Mouse (Mus musculus) hindbrain, embryonic 13.5 days (tissue): ENCODE results near the gene Snd1. TPM values are rescaled to one million over a fixed set of nuclear protein-coding genes. Genes with fewer than 3 reads are reported as not detected.

Experiments used
- ATAC-seq: fragments of 200-750 bp; cut with Nextera tagmentation; 2 replicates; pipeline ENCODE4 v1.8.0; 2017; ENCODE audit warnings: moderate TSS enrichment; ENCODE audit not compliant: low FRiP score
- H3K27ac ChIP-seq: fragments of 300-500 bp; sonication (generic); 2 replicates; pipeline ENCODE4 v1.5.1; 2015; ENCODE audit warnings: inconsistent platforms, mild to moderate bottlenecking, moderate library complexity
- H3K27me3 ChIP-seq: fragments of 300-500 bp; sonication (generic); 2 replicates; pipeline ENCODE4 v1.6.1; 2015; ENCODE audit warnings: mild to moderate bottlenecking, inconsistent platforms
- H3K36me3 ChIP-seq: fragments of 300-500 bp; sonication (generic); 2 replicates; pipeline ENCODE4 v1.6.1; 2015; ENCODE audit warnings: mild to moderate bottlenecking, inconsistent platforms
- H3K4me1 ChIP-seq: fragments of 300-500 bp; sonication (generic); replicated peaks from 2 replicates; pipeline ENCODE4 v1.6.1; 2015; ENCODE audit warnings: inconsistent platforms
- H3K4me2 ChIP-seq: fragments of 300-500 bp; sonication (generic); 2 replicates; pipeline ENCODE4 v1.6.1; 2015; ENCODE audit warnings: inconsistent platforms, mild to moderate bottlenecking, moderate library complexity
- H3K4me3 ChIP-seq: fragments of 300-500 bp; sonication (generic); 2 replicates; pipeline ENCODE4 v1.5.1; 2015; ENCODE audit warnings: mild to moderate bottlenecking, inconsistent platforms
- H3K9ac ChIP-seq: fragments of 300-500 bp; sonication (generic); 2 replicates; pipeline ENCODE4 v1.6.1; 2015; ENCODE audit warnings: mild to moderate bottlenecking, inconsistent platforms
- H3K9me3 ChIP-seq: fragments of 300-500 bp; sonication (generic); 2 replicates; pipeline ENCODE4 v1.6.1; 2016; ENCODE audit warnings: inconsistent platforms
- WGBS: fragments of 180-500 bp; shearing (Covaris S2); methylation state at CpG from one replicate; pipeline ENCODE4 v1.1.7; 2015; 5-methylcytosine and 5-hydroxymethylcytosine counted together
- polyA plus RNA-seq: library from polyadenylated mRNA; unstranded; fragments of >200 nt; fragmentation: Nextera tagmentation; extraction: Ambion mirVana; gene quantifications from 2 replicates; pipeline ENCODE4 v1.2.1, GENCODE M21; 2015

Gene Snd1
- 81.2 and 85.6 TPM in 2 replicates for polyA plus RNA-seq

DNA sequence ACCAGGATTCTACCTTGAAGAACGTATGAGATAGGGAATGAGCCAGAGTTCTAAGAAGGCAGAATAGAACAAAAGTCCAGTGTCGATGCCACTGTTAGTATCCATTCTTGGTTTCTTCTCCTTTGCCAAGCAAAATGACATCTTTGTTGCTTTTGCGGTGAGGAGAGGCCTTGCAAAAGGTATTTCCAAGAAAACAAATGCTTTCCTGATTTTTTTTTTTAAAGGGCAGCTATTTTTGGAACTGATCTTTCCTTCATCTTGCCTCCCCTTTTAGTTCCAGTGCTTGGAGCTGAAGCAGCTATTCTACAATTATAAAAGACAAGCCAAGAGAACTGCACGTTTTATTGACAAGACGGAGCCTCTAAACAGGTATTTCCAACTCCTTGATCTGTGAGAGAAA, at the start of gene Snd1:
TSS of gene Snd1 (plus strand) at position 301 of the 400 bp plus-strand sequence.
- WGBS, result 88% methylated on average over 5 of the region's 5 CpGs
- Histone ChIP-seq H3K27me3 (no peaks in the 10 kb centered on the region), H3K4me2 (no peak within 1 kb of the TSS), H3K4me1 (peaks cover 7% of the 10 kb centered on the region), H3K4me3 (no peak within 1 kb of the TSS), H3K36me3 (no peaks in the 10 kb centered on the region), H3K9me3 (no peaks in the 10 kb centered on the region), H3K9ac (no peak within 1 kb of the TSS), H3K27ac (no peak within 1 kb of the TSS)
- no peak for ATAC-seq

DNA sequence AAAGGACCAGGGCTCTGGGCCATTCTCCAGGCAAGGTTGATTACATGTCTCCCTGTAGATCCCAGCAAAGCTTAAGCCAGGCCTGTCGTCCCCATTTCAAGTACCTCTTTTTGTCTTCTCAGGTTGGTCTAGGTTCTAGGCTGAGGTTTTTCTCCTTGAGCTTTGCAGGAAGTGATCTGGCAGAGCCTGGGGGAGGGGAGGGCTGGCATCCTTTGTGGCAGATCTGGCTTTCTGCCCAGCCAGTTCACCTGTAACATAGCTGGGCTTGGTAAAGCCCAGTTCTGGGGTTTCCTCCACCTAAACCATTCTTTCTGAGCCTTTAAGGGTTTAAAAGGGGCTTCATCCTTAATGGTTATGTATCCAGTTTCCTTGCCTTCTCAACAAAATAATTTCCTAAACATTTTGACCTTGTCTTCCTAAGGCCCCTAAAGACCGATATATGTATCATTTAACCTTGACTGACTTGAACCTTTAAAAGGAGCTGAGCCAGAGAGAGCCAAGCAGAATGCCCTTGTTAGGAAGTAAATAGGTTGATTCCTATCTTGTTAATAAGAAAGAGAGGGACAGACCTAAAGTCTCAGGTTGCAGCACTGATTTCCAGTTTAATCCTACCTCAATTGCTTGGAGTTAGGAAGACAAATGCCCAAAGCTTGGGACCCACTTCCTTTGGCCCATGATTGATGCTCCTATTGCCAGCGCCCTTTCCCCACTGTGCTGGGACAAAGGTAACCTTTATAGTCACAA, 47.7 kb upstream of the Snd1 start, which contains the start of gene Fscn3:
TSS of gene Fscn3 (plus strand) at position 694 of the 744 bp plus-strand sequence.
- H3K4me2 ChIP-seq, result no peak within 1 kb of the TSS
- H3K4me3 ChIP-seq, result no peak within 1 kb of the TSS
- 75% methylated on average over 3 of the region's 3 CpGs for WGBS
- no peaks in the 10 kb centered on the region for H3K9me3 ChIP-seq
- H3K9ac ChIP-seq, result no peak within 1 kb of the TSS
- peaks cover 28% of the 10 kb centered on the region for H3K4me1 ChIP-seq
- ATAC-seq, result no peak
- H3K27ac ChIP-seq, result no peak within 1 kb of the TSS
- H3K36me3 ChIP-seq, result peaks cover 22% of the 10 kb centered on the region
- no peaks in the 10 kb centered on the region for H3K27me3 ChIP-seq

DNA sequence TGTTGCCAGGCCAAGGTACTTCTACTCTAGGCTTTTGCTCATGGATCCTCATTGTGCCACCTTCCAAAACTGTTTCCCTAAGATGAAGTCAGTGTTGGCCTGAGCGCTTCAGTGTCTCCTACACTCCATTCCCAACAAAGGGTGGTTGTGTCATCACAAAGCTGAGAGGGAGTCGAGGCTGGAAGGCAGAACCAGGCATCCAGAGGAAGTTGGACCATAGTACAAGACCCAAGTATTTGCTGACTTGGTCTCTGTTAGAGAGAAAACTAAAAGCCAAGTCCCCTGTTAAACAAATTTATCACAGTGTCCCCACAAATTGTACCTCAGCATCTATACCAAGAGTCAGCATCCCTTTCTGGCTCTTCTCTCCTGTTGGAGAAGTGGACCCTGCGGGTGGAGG, 46.6 kb upstream of the Snd1 start, which contains the start of gene Gcc1:
TSS of gene Gcc1 (minus strand) at position 101 of the 400 bp plus-strand sequence.
- no peak for ATAC-seq
- no peaks in the 10 kb centered on the region for H3K9me3 ChIP-seq
- peaks cover 23% of the 10 kb centered on the region for H3K4me1 ChIP-seq
- H3K27ac ChIP-seq, result no peak within 1 kb of the TSS
- no peak within 1 kb of the TSS for H3K9ac ChIP-seq
- H3K36me3 ChIP-seq, result peaks cover 22% of the 10 kb centered on the region
- H3K4me2 ChIP-seq, result no peak within 1 kb of the TSS
- 86% methylated on average over 3 of the region's 3 CpGs for WGBS
- no peaks in the 10 kb centered on the region for H3K27me3 ChIP-seq
- no peak within 1 kb of the TSS for H3K4me3 ChIP-seq

DNA sequence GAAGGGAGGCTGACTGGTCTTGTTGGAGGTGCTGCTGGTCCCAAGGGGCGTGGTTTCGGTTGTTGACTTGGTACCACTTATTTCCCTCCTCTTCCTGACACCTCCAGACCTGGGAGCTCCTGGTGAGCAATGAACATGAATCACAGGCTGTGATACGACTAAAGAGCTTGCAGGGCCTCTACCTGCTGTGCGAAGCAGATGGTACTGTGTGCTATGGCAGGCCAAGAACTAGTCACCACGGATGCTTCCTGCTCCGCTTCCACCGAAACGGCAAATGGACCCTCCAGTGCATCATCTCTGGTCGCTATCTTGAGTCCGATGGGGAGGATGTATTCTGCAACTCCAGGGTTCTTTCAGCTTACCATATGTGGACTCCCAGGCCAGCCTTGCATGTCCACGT, 45.1 kb upstream of the Snd1 start:
- no peak overlapping the region for H3K4me2 ChIP-seq
- no peak overlapping the region for H3K27ac ChIP-seq
- no peak overlapping the region for H3K9ac ChIP-seq
- H3K36me3 ChIP-seq, result peaks cover 22% of the 10 kb centered on the region
- 88% methylated on average over 11 of the region's 11 CpGs for WGBS
- peaks cover 14% of the 10 kb centered on the region for H3K4me1 ChIP-seq
- no peaks in the 10 kb centered on the region for H3K27me3 ChIP-seq
- H3K9me3 ChIP-seq, result no peaks in the 10 kb centered on the region
- ATAC-seq, result no peak
- H3K4me3 ChIP-seq, result no peak overlapping the region

DNA sequence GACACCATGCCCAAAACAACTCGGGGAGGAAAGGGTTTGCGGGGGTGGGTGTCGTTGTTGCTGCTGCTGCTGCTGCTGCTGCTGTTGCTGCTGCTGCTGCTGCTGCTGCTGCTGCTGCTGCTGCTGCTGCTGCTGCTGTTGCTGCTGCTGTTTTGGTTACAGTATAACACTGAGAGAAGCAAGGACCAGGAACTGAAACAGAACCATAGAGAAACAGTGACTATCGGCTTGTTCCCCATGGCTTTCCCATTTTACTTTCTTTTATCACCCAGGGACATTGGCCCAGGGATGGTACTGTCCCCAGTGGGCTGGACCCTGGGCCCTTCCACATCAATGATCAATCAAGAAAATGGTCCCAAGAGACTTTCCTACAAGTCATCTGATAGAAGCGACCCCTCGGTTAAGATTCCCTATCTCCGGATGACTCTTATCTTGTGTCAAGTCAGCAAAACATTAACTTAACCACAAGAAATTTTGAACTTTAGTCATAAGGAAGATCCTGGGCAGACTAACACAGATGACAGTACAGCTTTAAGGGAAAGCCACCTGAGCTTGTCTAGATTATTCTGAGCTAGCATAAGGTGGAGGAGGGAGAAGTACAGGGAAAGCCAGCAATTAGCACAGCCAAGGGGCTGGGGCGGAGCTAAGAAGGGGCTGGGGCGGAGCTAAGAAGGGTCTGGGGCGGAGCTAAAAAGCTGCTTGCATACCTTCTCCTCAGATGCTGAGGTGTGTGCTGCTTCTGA, 44.0 kb upstream of the Snd1 start:
- H3K27me3 ChIP-seq, result no peaks in the 10 kb centered on the region
- H3K9ac ChIP-seq, result no peak overlapping the region
- no peak for ATAC-seq
- H3K4me1 ChIP-seq, result peaks cover 3% of the 10 kb centered on the region; the same call in 1 of the 2 replicates
- H3K36me3 ChIP-seq, result peaks cover 17% of the 10 kb centered on the region
- no peaks in the 10 kb centered on the region for H3K9me3 ChIP-seq
- no peak overlapping the region for H3K27ac ChIP-seq
- 89% methylated on average over 10 of the region's 10 CpGs for WGBS
- H3K4me3 ChIP-seq, result no peak overlapping the region
- no peak overlapping the region for H3K4me2 ChIP-seq

DNA sequence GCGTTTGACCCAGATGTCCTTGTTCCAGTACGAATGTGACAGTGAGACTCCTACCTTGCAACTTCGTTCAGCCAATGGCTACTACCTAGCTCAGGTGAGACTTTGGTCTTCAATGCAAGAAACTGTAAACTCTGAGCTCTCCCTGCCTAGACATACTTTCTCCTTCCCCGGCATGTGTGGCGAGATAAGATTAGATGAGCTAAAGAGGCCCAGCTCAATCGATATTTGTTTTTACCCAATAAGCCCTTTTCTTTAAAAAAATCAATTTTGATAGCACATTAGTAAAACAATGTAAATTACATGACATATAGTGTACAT, 43.4 kb upstream of the Snd1 start:
- 83% methylated on average over 6 of the region's 6 CpGs for WGBS
- ATAC-seq, result no peak

DNA sequence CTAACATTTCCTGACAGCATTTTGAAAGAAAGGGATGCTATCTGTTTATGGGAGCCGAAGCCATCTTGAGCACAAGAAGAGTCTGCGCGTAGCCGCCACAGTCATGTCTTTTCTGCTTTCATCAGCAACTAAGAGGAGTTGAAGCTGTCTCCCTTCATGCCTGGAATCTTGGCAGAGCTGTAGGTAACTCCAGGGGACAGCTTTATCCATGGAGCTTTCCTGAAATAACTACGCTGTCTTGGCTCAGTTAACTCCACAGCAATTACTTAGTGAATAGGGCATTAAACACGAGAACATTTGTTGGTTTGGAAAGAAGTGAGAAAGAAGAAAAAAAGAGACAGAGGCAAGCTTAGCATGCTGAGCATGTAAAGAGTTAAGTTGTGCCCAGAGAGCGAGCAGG, 27.0 kb upstream of the Snd1 start:
- no peaks in the 10 kb centered on the region for H3K9me3 ChIP-seq
- H3K4me3 ChIP-seq, result no peak overlapping the region
- no peak overlapping the region for H3K27ac ChIP-seq
- WGBS, result 85% methylated on average over 7 of the region's 7 CpGs
- H3K4me1 ChIP-seq, result peaks cover 6% of the 10 kb centered on the region; the same call in 1 of the 2 replicates
- no peak overlapping the region for H3K4me2 ChIP-seq
- ATAC-seq, result no peak
- H3K36me3 ChIP-seq, result no peaks in the 10 kb centered on the region
- peaks cover 38% of the 10 kb centered on the region for H3K27me3 ChIP-seq
- H3K9ac ChIP-seq, result no peak overlapping the region

More for the DNA sequence above, 43.4 kb upstream of the Snd1 start:
- H3K36me3 ChIP-seq, result peaks cover 12% of the 10 kb centered on the region; the same call in 1 of the 2 replicates
- no peaks in the 10 kb centered on the region for H3K4me1 ChIP-seq
- no peak overlapping the region for H3K4me3 ChIP-seq
- H3K27me3 ChIP-seq, result no peaks in the 10 kb centered on the region
- H3K4me2 ChIP-seq, result no peak overlapping the region
- H3K9me3 ChIP-seq, result no peaks in the 10 kb centered on the region
- H3K9ac ChIP-seq, result no peak overlapping the region
- no peak overlapping the region for H3K27ac ChIP-seq

DNA sequence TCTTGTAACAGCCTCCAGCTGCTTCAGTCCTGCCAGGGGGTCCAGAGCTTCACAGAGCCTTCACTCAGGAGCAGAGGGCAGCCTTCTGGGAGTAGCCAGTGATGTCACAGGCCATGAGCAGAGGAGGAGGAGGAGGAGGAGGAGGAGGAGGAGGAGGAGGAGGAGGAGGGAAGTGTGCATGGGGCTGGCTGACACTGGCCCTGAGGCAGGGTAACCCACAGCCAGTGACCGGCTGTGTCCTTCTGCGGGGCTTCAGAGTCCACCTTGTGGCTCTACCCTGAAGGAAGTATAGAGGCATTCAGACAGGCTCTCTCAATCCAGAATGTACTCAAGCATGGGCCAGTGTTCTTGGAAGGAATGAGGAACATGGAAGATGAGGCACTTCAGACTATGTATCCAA, 25.7 kb upstream of the Snd1 start, which contains the start of gene Pax4:
TSS of gene Pax4 (minus strand) at position 101 of the 400 bp plus-strand sequence.
- WGBS, result 86% methylated on average over 2 of the region's 2 CpGs

DNA sequence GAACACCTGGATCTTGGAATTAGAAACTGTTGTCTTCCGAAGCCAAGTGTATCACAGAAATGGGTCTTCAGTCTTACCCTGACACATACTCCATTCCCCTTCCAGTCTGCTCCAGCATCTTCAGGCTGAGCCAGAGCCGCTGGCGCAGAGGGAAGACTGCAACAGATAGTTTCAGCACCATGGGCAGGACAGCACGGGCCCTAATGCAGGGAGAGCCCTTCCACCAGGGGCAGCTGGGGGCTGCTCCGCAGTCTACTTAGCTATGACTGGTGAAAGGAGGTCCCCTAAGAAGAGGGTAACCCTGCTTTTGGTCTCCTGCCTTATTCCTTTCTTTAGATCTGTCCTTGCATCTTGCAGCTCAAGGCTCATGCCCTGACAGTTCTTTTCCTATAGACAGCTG, 24.5 kb upstream of the Snd1 start:
- H3K4me2 ChIP-seq, result no peak overlapping the region
- no peak overlapping the region for H3K4me3 ChIP-seq
- no peaks in the 10 kb centered on the region for H3K9me3 ChIP-seq
- peaks cover 42% of the 10 kb centered on the region for H3K27me3 ChIP-seq
- ATAC-seq, result no peak
- no peak overlapping the region for H3K9ac ChIP-seq
- H3K36me3 ChIP-seq, result no peaks in the 10 kb centered on the region
- H3K4me1 ChIP-seq, result peaks cover 6% of the 10 kb centered on the region; the same call in 1 of the 2 replicates
- H3K27ac ChIP-seq, result no peak overlapping the region
- 15% methylated on average over 5 of the region's 5 CpGs for WGBS

More for the DNA sequence above, 25.7 kb upstream of the Snd1 start, which contains the start of gene Pax4:
- Histone ChIP-seq H3K27me3 (peaks cover 41% of the 10 kb centered on the region), H3K27ac (no peak within 1 kb of the TSS), H3K9ac (no peak within 1 kb of the TSS), H3K4me3 (no peak within 1 kb of the TSS), H3K36me3 (no peaks in the 10 kb centered on the region), H3K4me2 (no peak within 1 kb of the TSS), H3K9me3 (no peaks in the 10 kb centered on the region), H3K4me1 (peaks cover 6% of the 10 kb centered on the region; the same call in 1 of the 2 replicates)
- ATAC-seq, result no peak

DNA sequence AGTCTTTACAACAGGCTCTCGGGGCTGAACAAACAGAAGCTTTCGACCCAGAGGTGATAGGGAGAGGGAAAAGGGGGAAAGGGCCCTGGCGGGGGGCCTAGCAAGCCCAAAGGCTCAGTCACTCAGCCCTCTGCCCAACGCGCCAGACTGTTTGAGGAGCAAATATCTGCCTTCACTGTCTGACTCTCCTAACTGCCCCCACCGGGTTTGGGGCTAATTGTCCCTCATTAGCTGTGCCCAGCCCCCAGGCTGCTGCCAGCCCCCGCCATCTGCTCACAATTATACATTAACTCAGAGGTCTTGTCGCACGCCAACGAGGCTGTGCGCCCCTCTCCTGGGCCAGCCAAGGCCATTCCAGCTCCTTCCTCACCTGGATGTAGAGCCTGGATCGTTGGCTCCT, 24.0 kb upstream of the Snd1 start:
- no peak overlapping the region for H3K9ac ChIP-seq
- ATAC-seq, result peak; percentile 54; the same call in 1 of the 2 replicates
- H3K27me3 ChIP-seq, result peaks cover 42% of the 10 kb centered on the region
- peak overlapping the region; percentile 5; the same call in 1 of the 2 replicates for H3K4me2 ChIP-seq
- peaks cover 6% of the 10 kb centered on the region; the same call in 1 of the 2 replicates for H3K4me1 ChIP-seq
- H3K36me3 ChIP-seq, result no peaks in the 10 kb centered on the region
- WGBS, result 1% methylated on average over 12 of the region's 12 CpGs
- H3K4me3 ChIP-seq, result no peak overlapping the region
- H3K9me3 ChIP-seq, result no peaks in the 10 kb centered on the region
- H3K27ac ChIP-seq, result no peak overlapping the region

DNA sequence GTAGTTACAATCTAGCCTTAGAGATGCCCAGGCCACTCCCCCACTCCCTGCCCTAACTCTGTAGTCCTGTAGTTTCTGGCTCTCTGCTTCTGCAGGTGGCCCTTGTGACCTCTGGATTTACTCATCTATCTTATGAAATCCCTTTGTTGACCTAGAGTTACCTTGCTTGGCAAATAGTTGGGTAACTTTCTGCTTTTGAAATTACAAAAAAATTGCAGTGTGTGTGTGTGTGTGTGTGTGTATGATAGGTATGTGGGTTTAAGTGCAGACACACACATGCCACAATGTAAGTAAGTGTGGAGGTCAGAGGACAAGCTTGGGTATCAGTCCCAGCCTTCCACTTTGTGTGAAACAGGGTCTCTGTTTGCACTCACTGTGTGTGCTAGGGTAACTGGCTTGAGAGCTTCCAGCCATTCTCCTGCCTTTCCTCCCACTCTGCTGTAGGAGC, 15.7 kb upstream of the Snd1 start:
- 0 out of 2 replicates have a peak, but pooled peaks cover under 1% of the 10 kb centered on the region for H3K27me3 ChIP-seq
- no peak overlapping the region for H3K4me3 ChIP-seq
- no peak overlapping the region for H3K4me2 ChIP-seq
- no peak overlapping the region for H3K27ac ChIP-seq
- ATAC-seq, result no peak
- no peak overlapping the region for H3K9ac ChIP-seq
- no peaks in the 10 kb centered on the region for H3K4me1 ChIP-seq
- no peaks in the 10 kb centered on the region for H3K36me3 ChIP-seq
- no peaks in the 10 kb centered on the region for H3K9me3 ChIP-seq

DNA sequence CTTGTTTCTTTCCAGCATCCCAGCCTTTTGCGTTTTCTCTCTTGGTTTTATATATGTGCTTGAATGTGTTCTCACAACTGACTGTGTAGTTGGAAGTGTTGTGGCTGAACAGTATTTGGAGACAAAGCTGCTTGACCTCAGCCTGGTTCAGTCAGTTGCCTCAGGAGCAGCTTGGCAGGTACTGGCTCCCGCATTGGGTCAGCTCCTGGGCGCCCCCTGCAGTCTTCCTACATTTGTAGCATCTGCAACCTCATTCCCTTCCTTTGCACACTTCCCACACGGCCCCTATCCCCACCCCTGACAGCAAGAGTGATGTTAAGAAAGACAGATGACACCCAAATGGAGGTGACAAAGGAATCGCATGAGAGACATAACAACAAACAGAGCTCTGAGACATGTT, 14.4 kb upstream of the Snd1 start:
- Histone ChIP-seq H3K27me3 (no peaks in the 10 kb centered on the region), H3K27ac (no peak overlapping the region), H3K4me2 (no peak overlapping the region), H3K9ac (no peak overlapping the region), H3K4me3 (no peak overlapping the region), H3K9me3 (no peaks in the 10 kb centered on the region), H3K4me1 (peaks cover 6% of the 10 kb centered on the region; the same call in 1 of the 2 replicates), H3K36me3 (no peaks in the 10 kb centered on the region)
- no peak for ATAC-seq
- WGBS, result 7% methylated on average over 5 of the region's 5 CpGs
